Mouse (Mus musculus) testis, postnatal 14 days (tissue): ENCODE measurements around the gene Trim6.
"Not testable (repeated sequence)": the region's sequence is repeated elsewhere in the genome, so short reads cannot be mapped to it uniquely, and the experiment has no call there.

Experiments used
- DNase-seq: peaks from one replicate; pipeline ENCODE4 v3.0.0; 2021; ENCODE audit warnings: low spot score

Trim6 gene

GRCm38 (mm10) chr7:104218701-104219569, at the start of gene Trim6:
Gene Trim6, plus strand, starts transcription at chr7:104218793.
- DNase-seq = peak; percentile 73

- DNase-seq = no peak
Measured at GRCm38 (mm10) chr7:104169634-104170204, 48.9 kb upstream of the Trim6 start.

DNA sequence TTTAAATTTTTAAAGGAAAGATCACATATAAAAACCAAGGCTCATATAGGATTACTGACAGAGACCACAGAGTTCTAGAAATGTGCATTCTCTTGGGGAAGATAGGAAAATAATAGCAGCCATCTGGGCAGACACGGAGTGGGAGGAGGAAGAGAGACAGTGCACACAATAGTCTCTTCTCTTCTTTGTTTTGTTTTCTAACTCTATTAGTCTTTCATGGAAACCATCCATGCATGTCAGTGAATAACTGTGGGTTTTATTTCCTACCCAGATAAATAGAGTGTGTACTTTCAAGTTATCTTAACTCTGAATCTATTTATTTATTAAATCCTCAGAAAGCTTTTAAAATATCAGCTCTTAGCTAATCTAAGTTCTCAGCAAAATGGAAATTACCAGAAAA, 43.5 kb upstream of the Trim6 start:
- DNase-seq = no peak

DNA sequence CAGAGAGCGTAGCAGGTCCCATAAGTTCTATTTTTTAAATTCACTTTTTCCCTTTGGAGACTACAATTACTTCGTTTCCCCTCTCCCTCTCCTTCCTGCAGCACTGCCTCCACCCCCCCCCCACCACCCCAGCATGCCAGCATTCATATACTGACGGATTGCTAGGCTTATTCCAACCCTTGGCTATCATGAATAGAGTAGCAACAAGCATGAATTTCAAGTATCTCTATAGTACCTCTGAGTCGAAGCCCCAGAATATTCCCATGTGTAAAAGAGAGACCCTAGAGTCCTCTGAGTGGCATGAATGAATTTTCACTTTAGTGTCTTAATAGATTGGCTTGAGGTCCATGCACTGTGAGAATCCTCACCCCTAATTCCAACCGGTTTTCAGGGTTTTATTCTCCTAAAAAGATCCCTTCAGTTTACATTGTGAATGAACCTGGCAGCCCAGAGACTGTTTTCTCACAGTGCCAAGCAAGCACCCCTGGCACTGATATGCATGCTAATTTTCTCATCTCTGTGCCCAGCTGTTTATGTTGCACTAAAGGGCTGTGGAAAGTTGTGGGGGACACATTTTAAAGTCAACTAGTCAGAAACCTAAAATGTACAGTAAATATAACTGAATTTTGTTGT, 40.1 kb upstream of the Trim6 start:
- DNase-seq = no peak

DNA sequence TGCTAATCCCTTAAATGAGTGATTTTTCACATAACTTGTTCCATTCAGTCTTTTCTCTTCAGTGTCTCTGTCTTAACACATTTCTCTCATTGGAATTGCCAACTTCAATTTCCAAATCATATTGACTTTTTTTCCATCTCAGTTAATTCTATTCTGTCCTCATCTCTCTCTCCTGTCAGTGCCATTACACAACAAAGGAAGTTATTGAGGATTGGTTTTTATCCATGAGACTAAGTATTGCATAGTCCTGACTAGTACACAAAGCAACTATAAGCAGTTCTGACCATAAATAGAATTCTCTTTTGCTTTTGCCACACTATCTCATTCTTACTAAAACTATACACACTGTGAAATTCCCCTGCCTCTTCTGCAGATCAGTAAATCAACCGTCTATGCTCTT, 39.5 kb upstream of the Trim6 start:
- no peak for DNase-seq

DNA sequence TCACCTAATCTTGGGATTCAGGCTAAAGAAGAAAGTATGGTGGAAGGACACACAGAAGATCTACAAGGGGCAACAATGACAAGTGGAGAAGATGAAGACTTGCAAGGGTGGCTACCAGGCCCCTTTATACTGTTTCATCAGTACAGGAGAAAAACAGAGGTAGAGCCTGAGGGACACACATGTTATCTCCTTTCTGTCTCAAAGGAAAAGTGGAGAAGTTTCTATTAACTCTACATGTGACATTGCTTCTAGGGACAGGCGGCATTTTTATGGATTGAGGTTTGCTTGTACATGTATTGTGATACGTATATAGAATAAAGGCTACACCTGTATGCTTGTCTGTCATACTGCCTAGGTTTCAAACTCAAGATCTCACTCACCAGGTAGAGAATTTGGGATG, 35.3 kb upstream of the Trim6 start, which contains the start of gene Olfr648:
TSS of gene Olfr648 (minus strand) at position 101 of the 400 bp plus-strand sequence.
- DNase-seq = no peak

- DNase-seq = no peak
Measured at GRCm38 (mm10) chr7:104191275-104191674, 27.3 kb upstream of the Trim6 start.

GRCm38 (mm10) chr7:104195885-104196284, 22.7 kb upstream of the Trim6 start, which contains the start of gene Olfr649:
Gene Olfr649, minus strand, starts transcription at chr7:104195985.
- no peak for DNase-seq

DNA sequence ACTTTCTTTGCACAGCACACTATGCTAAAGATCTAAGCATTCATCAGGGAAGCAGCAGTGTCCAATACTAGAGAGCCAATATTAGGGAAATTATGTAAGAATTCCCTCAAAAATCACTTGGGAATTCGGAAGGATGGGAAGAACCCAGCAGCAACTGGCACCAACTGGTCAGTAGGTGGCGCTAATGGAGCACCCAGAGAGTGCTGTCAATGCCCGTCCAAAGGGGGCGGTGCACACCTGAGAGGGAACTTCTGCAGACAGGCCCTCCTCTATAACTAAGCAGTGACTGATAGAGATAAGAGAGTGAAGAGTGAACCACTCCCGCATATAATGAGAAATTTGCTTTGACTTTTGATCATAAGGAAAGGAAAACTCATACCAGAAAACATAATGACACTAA, 18.8 kb upstream of the Trim6 start:
- DNase-seq = peak; percentile 35

DNA sequence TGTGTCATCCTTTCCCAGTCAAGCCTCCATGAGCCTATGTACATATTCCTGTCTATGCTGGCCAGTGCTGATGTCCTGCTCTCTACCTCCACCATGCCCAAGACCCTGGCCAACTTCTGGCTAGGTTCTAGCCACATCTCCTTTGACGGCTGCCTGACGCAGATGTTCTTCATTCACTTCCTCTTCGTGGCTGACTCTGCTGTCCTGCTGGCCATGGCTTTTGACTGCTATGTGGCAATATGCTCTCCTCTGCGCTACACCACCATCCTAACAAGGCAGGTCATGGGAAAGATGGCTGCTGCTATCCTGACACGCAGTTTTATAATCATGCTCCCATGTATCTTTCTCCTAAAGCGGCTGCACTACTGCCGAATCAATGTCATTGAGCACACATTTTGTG, 12.4 kb upstream of the Trim6 start:
- DNase-seq = no peak

- no peak for DNase-seq
Measured at GRCm38 (mm10) chr7:104216011-104216535, 2.5 kb upstream of the Trim6 start.

GRCm38 (mm10) chr7:104217881-104218280, 712 bp upstream of the Trim6 start:
- no peak for DNase-seq

GRCm38 (mm10) chr7:104231203-104231602, 12.6 kb downstream of the Trim6 start:
- DNase-seq = no peak

GRCm38 (mm10) chr7:104240857-104241256, 22.3 kb downstream of the Trim6 start:
- no peak for DNase-seq

DNA sequence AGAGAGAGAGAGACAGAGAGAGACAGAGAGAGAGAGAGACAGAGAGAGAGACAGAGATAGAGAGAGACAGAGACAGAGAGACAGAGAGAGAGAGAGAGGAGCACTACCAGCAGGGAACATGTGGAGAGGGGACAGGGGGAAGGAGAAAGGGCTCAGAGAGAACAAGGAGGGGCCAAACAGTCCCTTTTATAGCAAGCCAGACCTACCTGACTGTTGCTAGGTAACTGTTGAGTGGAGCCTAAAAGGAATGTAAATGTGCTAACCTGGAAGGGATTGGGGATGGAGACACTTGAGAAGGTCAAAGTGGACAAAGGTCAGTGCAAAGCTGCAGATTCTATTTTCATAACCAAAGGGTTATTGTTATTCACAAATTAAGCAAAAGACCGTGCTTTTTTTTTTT, 25.0 kb downstream of the Trim6 start:
- no peak for DNase-seq

DNA sequence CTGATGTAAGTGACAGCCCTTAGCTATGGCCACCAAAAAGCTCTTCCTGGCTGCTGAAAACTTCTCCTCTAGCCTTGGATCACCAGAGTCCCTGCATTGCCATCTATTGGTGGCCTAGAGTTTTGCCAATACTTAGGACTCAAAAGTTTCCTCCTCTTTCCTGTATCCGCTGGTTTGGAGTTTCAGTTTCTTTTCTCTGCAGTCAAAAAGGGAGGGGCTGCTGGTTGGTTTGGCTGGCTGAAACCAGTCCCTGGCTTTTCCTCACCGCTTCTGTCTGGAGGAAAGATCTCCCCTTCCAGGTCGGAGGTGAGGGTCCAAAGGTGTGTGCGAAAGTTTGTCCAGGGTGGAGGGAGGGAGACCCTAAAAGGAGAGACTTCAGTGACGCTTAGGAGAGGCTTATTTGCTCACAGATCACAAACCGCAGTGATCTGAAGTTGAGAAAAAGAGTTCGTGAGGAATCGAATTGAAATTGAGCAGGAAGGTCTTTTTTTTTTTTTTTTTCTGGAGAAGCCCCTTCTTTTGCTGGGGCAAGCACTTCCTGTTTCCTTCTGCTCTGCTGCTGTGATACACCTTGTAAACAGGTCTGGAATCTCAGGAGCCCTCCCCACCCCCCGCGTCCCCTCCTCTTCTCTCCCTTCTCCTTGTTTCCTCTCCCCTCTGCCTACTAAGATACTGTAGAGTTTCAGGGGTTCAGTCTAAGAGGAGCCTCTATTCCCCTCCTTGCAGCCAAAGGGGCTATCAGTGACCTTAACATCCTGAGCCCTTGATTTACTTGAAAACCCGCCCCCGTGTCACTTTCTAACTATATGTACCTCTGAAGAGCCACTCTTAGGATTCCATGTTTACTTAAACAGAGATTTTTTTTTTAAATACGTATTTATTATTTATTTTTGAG, 25.9 kb downstream of the Trim6 start, which contains the start of gene Trim34a:
TSS of gene Trim34a (plus strand) at position 171 of the 895 bp plus-strand sequence.
- DNase-seq = peak; percentile 48

GRCm38 (mm10) chr7:104260380-104260779, 41.8 kb downstream of the Trim6 start:
- DNase-seq = not testable (repeated sequence)

DNA sequence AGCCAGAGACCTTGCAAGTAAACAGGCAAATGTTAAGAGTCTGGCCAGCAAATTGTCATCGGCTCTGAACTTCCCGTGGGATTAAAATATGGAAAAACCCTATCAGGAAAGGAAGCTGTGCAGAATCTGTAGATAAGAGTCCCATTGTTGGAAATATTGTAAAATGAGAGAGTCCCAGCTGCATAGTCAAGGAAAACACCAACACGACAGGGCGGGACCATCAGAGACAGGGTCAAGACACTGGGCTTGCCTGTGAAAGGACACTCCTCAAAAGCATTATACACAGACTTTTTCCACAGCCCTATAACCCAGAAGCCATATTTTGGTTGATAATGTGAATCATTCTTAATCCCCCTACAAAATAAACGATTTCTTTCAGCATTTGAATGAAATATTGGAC, 46.7 kb downstream of the Trim6 start:
- not testable (repeated sequence) for DNase-seq

GRCm38 (mm10) chr7:104279361-104279760, 60.8 kb downstream of the Trim6 start:
- not testable (repeated sequence) for DNase-seq
